Mouse (Mus musculus) heart, embryonic 16.5 days (tissue): Measurements from ENCODE around the gene Rbm4b. TPM values are rescaled to one million over a fixed set of nuclear protein-coding genes. Genes with fewer than 3 reads are reported as not detected.

Experiments
- ATAC-seq: fragments of 200-750 bp; cut with Nextera tagmentation; replicated peaks from 2 replicates; pipeline ENCODE4 v1.8.0; 2017; ENCODE audit warnings: moderate number of reproducible peaks; ENCODE audit not compliant: insufficient read depth, low FRiP score; ENCODE audit errors: extremely low read depth
- H3K27ac ChIP-seq: fragments of 300-500 bp; sonication (generic); 2 replicates; pipeline ENCODE4 v1.5.1; 2014; ENCODE audit warnings: mild to moderate bottlenecking, low read length, control low read depth, moderate library complexity
- H3K27me3 ChIP-seq: fragments of 300-500 bp; sonication (generic); 2 replicates; pipeline ENCODE4 v1.6.1; 2014; ENCODE audit warnings: low read length, mixed read lengths; ENCODE audit not compliant: control insufficient read depth, insufficient read depth
- H3K36me3 ChIP-seq: fragments of 300-500 bp; sonication (generic); 2 replicates; pipeline ENCODE4 v1.6.1; 2014; ENCODE audit not compliant: control insufficient read depth, insufficient read depth
- H3K4me1 ChIP-seq: fragments of 300-500 bp; sonication (generic); 2 replicates; pipeline ENCODE4 v1.6.1; 2014; ENCODE audit warnings: low read length, mixed read lengths; ENCODE audit not compliant: control insufficient read depth, insufficient read depth
- H3K4me2 ChIP-seq: fragments of 300-500 bp; sonication (generic); 2 replicates; pipeline ENCODE4 v1.6.1; 2014; ENCODE audit warnings: low read depth, mild to moderate bottlenecking, control low read depth, low read length
- H3K4me3 ChIP-seq: fragments of 300-500 bp; sonication (generic); 2 replicates; pipeline ENCODE4 v1.5.1; 2014; ENCODE audit warnings: mild to moderate bottlenecking, control low read depth, low read length
- H3K9ac ChIP-seq: fragments of 300-500 bp; sonication (generic); 2 replicates; pipeline ENCODE4 v1.6.1; 2014; ENCODE audit warnings: low read length, control low read depth
- H3K9me3 ChIP-seq: fragments of 300-500 bp; sonication (generic); replicated peaks from 2 replicates; pipeline ENCODE4 v1.6.1; 2016; ENCODE audit warnings: low read length; ENCODE audit not compliant: control insufficient read depth
- WGBS: fragments of 180-500 bp; shearing (Covaris S2); extraction: QIAGEN DNeasy Blood & Tissue Kit; methylation state at CpG from one replicate; pipeline ENCODE4 v1.1.7; 2014; 5-methylcytosine and 5-hydroxymethylcytosine counted together
- polyA plus RNA-seq: library from polyadenylated mRNA; unstranded; fragments of >200 nt; fragmentation: Nextera tagmentation; extraction: Ambion mirVana; gene quantifications from 2 replicates; pipeline ENCODE4 v1.2.1, GENCODE M21; 2015

The Rbm4b gene
- polyA plus RNA-seq, 1 experiment from 2014 or later, result 38.0 TPM

GRCm38 (mm10) chr19:4717281-4717680 is 39.0 kb upstream of the Rbm4b start:
- WGBS, result 92% methylated on average over 2 of the region's 2 CpGs
- no peak overlapping the region for H3K9ac ChIP-seq
- H3K36me3 ChIP-seq, result no peaks in the 10 kb centered on the region
- peaks cover 36% of the 10 kb centered on the region for H3K27me3 ChIP-seq
- ATAC-seq, result no peak
- H3K9me3 ChIP-seq, result no peaks in the 10 kb centered on the region
- peaks cover 5% of the 10 kb centered on the region for H3K4me1 ChIP-seq
- no peak overlapping the region for H3K27ac ChIP-seq
- H3K4me3 ChIP-seq, result no peak overlapping the region
- no peak overlapping the region for H3K4me2 ChIP-seq

GRCm38 (mm10) chr19:4718716-4719115 is 37.6 kb upstream of the Rbm4b start:
- Histone ChIP-seq H3K9ac (no peak overlapping the region), H3K36me3 (no peaks in the 10 kb centered on the region), H3K27ac (no peak overlapping the region), H3K4me2 (no peak overlapping the region), H3K4me3 (no peak overlapping the region), H3K4me1 (no peaks in the 10 kb centered on the region), H3K27me3 (peaks cover 21% of the 10 kb centered on the region), H3K9me3 (no peaks in the 10 kb centered on the region)
- WGBS, result 27% methylated on average over 9 of the region's 12 CpGs
- no peak for ATAC-seq

GRCm38 (mm10) chr19:4719351-4719764 is 36.9 kb upstream of the Rbm4b start:
- no peak for ATAC-seq
- Histone ChIP-seq H3K27me3 (peaks cover 15% of the 10 kb centered on the region), H3K4me3 (no peak overlapping the region), H3K4me2 (no peak overlapping the region), H3K9me3 (no peaks in the 10 kb centered on the region), H3K27ac (no peak overlapping the region), H3K4me1 (no peaks in the 10 kb centered on the region), H3K36me3 (no peaks in the 10 kb centered on the region), H3K9ac (no peak overlapping the region)
- 27% methylated on average over 5 of the region's 5 CpGs for WGBS

GRCm38 (mm10) chr19:4720112-4720511 is 36.2 kb upstream of the Rbm4b start:
- no peak overlapping the region for H3K27ac ChIP-seq
- no peak overlapping the region for H3K9ac ChIP-seq
- no peak for ATAC-seq
- H3K4me1 ChIP-seq, result no peaks in the 10 kb centered on the region
- H3K4me2 ChIP-seq, result no peak overlapping the region
- H3K9me3 ChIP-seq, result no peaks in the 10 kb centered on the region
- H3K4me3 ChIP-seq, result no peak overlapping the region
- H3K36me3 ChIP-seq, result no peaks in the 10 kb centered on the region
- peaks cover 7% of the 10 kb centered on the region for H3K27me3 ChIP-seq
- WGBS, result 81% methylated on average over 15 of the region's 15 CpGs

- Histone ChIP-seq H3K4me2 (no peak overlapping the region), H3K36me3 (no peaks in the 10 kb centered on the region), H3K9ac (no peak overlapping the region), H3K27me3 (0 out of 2 replicates have a peak, but pooled peaks cover 6% of the 10 kb centered on the region), H3K27ac (no peak overlapping the region), H3K9me3 (no peaks in the 10 kb centered on the region), H3K4me1 (no peaks in the 10 kb centered on the region), H3K4me3 (no peak overlapping the region)
- WGBS, result 18% methylated on average over 11 of the region's 11 CpGs
- ATAC-seq, result no peak
Observed at GRCm38 (mm10) chr19:4720671-4721244, 35.5 kb upstream of the Rbm4b start.

- Histone ChIP-seq H3K4me2 (no peak overlapping the region), H3K27ac (no peak overlapping the region), H3K4me3 (no peak overlapping the region), H3K27me3 (no peaks in the 10 kb centered on the region), H3K4me1 (no peaks in the 10 kb centered on the region), H3K9ac (no peak overlapping the region), H3K9me3 (no peaks in the 10 kb centered on the region), H3K36me3 (no peaks in the 10 kb centered on the region)
- ATAC-seq, result no peak
- WGBS, result 81% methylated on average over 9 of the region's 9 CpGs
Observed at GRCm38 (mm10) chr19:4729186-4729585, 27.1 kb upstream of the Rbm4b start.

GRCm38 (mm10) chr19:4733052-4733451 is 23.2 kb upstream of the Rbm4b start:
- no peak overlapping the region for H3K4me3 ChIP-seq
- H3K4me2 ChIP-seq, result no peak overlapping the region
- no peak for ATAC-seq
- H3K9me3 ChIP-seq, result no peaks in the 10 kb centered on the region
- H3K9ac ChIP-seq, result no peak overlapping the region
- no peaks in the 10 kb centered on the region for H3K36me3 ChIP-seq
- no peaks in the 10 kb centered on the region for H3K4me1 ChIP-seq
- no peaks in the 10 kb centered on the region for H3K27me3 ChIP-seq
- 77% methylated on average over 3 of the region's 3 CpGs for whole genome bisulfite sequencing
- no peak overlapping the region for H3K27ac ChIP-seq

- ATAC-seq, result no peak
- 70% methylated on average over 13 of the region's 13 CpGs for WGBS
- Histone ChIP-seq H3K27me3 (no peaks in the 10 kb centered on the region), H3K4me2 (no peak overlapping the region), H3K4me1 (no peaks in the 10 kb centered on the region), H3K4me3 (no peak overlapping the region), H3K27ac (no peak overlapping the region), H3K36me3 (no peaks in the 10 kb centered on the region), H3K9me3 (no peaks in the 10 kb centered on the region), H3K9ac (no peak overlapping the region)
Observed at GRCm38 (mm10) chr19:4737866-4738265, 18.4 kb upstream of the Rbm4b start.

- Histone ChIP-seq H3K4me1 (no peaks in the 10 kb centered on the region), H3K4me2 (no peak overlapping the region), H3K9ac (no peak overlapping the region), H3K27ac (no peak overlapping the region), H3K9me3 (no peaks in the 10 kb centered on the region), H3K36me3 (no peaks in the 10 kb centered on the region), H3K4me3 (no peak overlapping the region), H3K27me3 (no peaks in the 10 kb centered on the region)
- 91% methylated on average over 11 of the region's 11 CpGs for WGBS
- ATAC-seq, result no peak
Observed at GRCm38 (mm10) chr19:4739053-4739452, 17.2 kb upstream of the Rbm4b start.
